Mouse (Mus musculus): ENCODE results near the gene Ccdc91. TPM values are rescaled to one million over a fixed set of nuclear protein-coding genes. Genes with fewer than 3 reads are reported as not detected.

Ccdc91 gene
- polyA plus RNA-seq, 1 experiment from 2014 or later = 29.5 TPM

- Histone ChIP-seq H3K27me3 (ENCODE audit: low read depth, poor library complexity, severe bottlenecking) (no peaks in the 10 kb centered on the region), H3K27ac (replicated peaks) (no peak overlapping the region), H3K4me3 (no peak overlapping the region), H3K36me3 (0 out of 2 replicates have a peak, but pooled peaks cover 6% of the 10 kb centered on the region), H3K4me1 (no peaks in the 10 kb centered on the region), H3K9me3 (replicated peaks) (no peaks in the 10 kb centered on the region; the same call in 1 of the 2 replicates)
- DNase-seq (ENCODE audit: low spot score) = no peak
- 89% methylated on average over 8 of the region's 8 CpGs for WGBS
Measured at GRCm38 (mm10) chr6:147517909-147518308, 42.3 kb downstream of the Ccdc91 start.

- H3K27ac ChIP-seq (replicated peaks) = no peak overlapping the region
- H3K27me3 ChIP-seq (ENCODE audit: low read depth, poor library complexity, severe bottlenecking) = no peaks in the 10 kb centered on the region
- no peaks in the 10 kb centered on the region for H3K36me3 ChIP-seq
- H3K4me1 ChIP-seq = 0 out of 2 replicates have a peak, but pooled peaks cover 2% of the 10 kb centered on the region
- H3K9me3 ChIP-seq (replicated peaks) = no peaks in the 10 kb centered on the region
- H3K4me3 ChIP-seq = no peak overlapping the region
- DNase-seq (ENCODE audit: low spot score) = no peak
Measured at GRCm38 (mm10) chr6:147525236-147525635, 49.6 kb downstream of the Ccdc91 start.

GRCm38 (mm10) chr6:147534971-147535370 lies 59.3 kb downstream of the Ccdc91 start:
- H3K4me1 ChIP-seq = 0 out of 2 replicates have a peak, but pooled peaks cover 4% of the 10 kb centered on the region
- 94% methylated on average over 5 of the region's 5 CpGs for WGBS
- no peak for DNase-seq (ENCODE audit: low spot score)

GRCm38 (mm10) chr6:147538236-147538635 lies 62.6 kb downstream of the Ccdc91 start:
- Histone ChIP-seq H3K27ac (replicated peaks) (no peak overlapping the region), H3K36me3 (0 out of 2 replicates have a peak, but pooled peaks cover 2% of the 10 kb centered on the region), H3K9me3 (replicated peaks) (no peaks in the 10 kb centered on the region), H3K4me3 (no peak overlapping the region), H3K27me3 (ENCODE audit: low read depth, poor library complexity, severe bottlenecking) (no peaks in the 10 kb centered on the region), H3K4me1 (no peaks in the 10 kb centered on the region)
- 86% methylated on average over 5 of the region's 5 CpGs for WGBS
- DNase-seq (ENCODE audit: low spot score) = no peak

More at GRCm38 (mm10) chr6:147534971-147535370, 59.3 kb downstream of the Ccdc91 start:
- Histone ChIP-seq H3K9me3 (replicated peaks) (no peaks in the 10 kb centered on the region), H3K4me3 (no peak overlapping the region), H3K27ac (replicated peaks) (no peak overlapping the region), H3K27me3 (ENCODE audit: low read depth, poor library complexity, severe bottlenecking) (no peaks in the 10 kb centered on the region), H3K36me3 (0 out of 2 replicates have a peak, but pooled peaks cover 2% of the 10 kb centered on the region)

GRCm38 (mm10) chr6:147539056-147539600 lies 63.5 kb downstream of the Ccdc91 start:
- H3K4me3 ChIP-seq = no peak overlapping the region
- 92% methylated on average over 7 of the region's 7 CpGs for WGBS
- H3K27ac ChIP-seq (replicated peaks) = no peak overlapping the region
- H3K36me3 ChIP-seq = 0 out of 2 replicates have a peak, but pooled peaks cover 2% of the 10 kb centered on the region
- H3K27me3 ChIP-seq (ENCODE audit: low read depth, poor library complexity, severe bottlenecking) = no peaks in the 10 kb centered on the region
- H3K9me3 ChIP-seq (replicated peaks) = 0 out of 2 replicates have a peak, but pooled peaks cover under 1% of the 10 kb centered on the region
- no peaks in the 10 kb centered on the region for H3K4me1 ChIP-seq
- no peak for DNase-seq (ENCODE audit: low spot score)

GRCm38 (mm10) chr6:147540942-147541341 lies 65.3 kb downstream of the Ccdc91 start:
- DNase-seq (ENCODE audit: low spot score) = no peak
- no peaks in the 10 kb centered on the region for H3K27me3 ChIP-seq (ENCODE audit: low read depth, poor library complexity, severe bottlenecking)
- no peaks in the 10 kb centered on the region for H3K4me1 ChIP-seq
- 0 out of 2 replicates have a peak, but pooled peaks cover 2% of the 10 kb centered on the region for H3K36me3 ChIP-seq
- H3K27ac ChIP-seq (replicated peaks) = no peak overlapping the region
- 90% methylated on average over 6 of the region's 6 CpGs for WGBS
- H3K4me3 ChIP-seq = no peak overlapping the region
- peaks cover 2% of the 10 kb centered on the region; the same call in 1 of the 2 replicates for H3K9me3 ChIP-seq (replicated peaks)

DNA sequence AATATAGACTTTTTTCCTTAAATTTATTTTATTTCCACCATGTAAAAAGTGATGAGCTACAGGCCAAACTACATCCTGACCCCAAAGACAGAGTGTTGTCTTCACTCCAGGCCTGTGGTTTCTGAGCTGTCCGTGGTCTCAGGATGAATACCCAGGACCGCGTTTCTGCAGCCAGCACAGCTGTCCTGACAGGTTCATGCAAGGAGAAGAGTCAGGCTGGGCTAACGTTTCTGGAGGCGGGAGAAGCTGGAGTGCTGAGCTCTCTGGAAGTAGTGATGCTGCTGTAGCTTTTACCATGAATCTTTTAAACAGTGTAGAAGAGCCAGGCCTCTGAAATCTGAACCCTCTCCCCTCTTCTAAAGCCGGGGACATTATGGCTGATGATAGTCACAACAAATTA lies 80.0 kb downstream of the Ccdc91 start:
- 86% methylated on average over 6 of the region's 6 CpGs for WGBS

DNA sequence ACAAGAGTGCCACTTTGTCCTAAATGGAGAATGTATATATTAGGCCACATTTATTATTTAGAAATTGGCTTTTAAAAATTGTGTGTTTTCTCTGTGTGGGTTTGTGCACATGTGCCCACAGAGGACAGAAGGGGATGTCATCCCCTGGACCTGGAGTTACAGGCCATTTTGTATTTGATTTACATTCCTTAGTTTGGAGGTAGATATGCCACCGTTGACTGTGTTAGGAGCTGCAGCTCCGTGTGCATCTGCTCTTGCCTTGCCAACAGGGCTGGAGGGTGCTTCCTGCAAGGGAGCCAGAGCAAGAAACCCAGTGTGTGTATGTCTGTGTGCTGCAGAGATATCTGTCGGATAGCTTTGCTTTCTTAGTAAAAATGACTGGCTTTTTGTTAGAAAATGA lies 83.7 kb downstream of the Ccdc91 start:
- 80% methylated on average over 3 of the region's 3 CpGs for WGBS

More for the DNA sequence above, 80.0 kb downstream of the Ccdc91 start:
- Histone ChIP-seq H3K36me3 (no peaks in the 10 kb centered on the region), H3K4me1 (no peaks in the 10 kb centered on the region), H3K27ac (replicated peaks) (no peak overlapping the region), H3K27me3 (ENCODE audit: low read depth, poor library complexity, severe bottlenecking) (no peaks in the 10 kb centered on the region), H3K4me3 (no peak overlapping the region), H3K9me3 (replicated peaks) (no peaks in the 10 kb centered on the region)
- no peak for DNase-seq (ENCODE audit: low spot score)

GRCm38 (mm10) chr6:147560436-147560835 lies 84.8 kb downstream of the Ccdc91 start:
- Histone ChIP-seq H3K36me3 (0 out of 2 replicates have a peak, but pooled peaks cover 3% of the 10 kb centered on the region), H3K27me3 (ENCODE audit: low read depth, poor library complexity, severe bottlenecking) (no peaks in the 10 kb centered on the region), H3K27ac (replicated peaks) (no peak overlapping the region), H3K4me3 (no peak overlapping the region), H3K4me1 (no peaks in the 10 kb centered on the region), H3K9me3 (replicated peaks) (no peaks in the 10 kb centered on the region)
- DNase-seq (ENCODE audit: low spot score) = no peak

More for the DNA sequence above, 83.7 kb downstream of the Ccdc91 start:
- Histone ChIP-seq H3K36me3 (no peaks in the 10 kb centered on the region), H3K27ac (replicated peaks) (no peak overlapping the region), H3K9me3 (replicated peaks) (no peaks in the 10 kb centered on the region), H3K4me1 (no peaks in the 10 kb centered on the region), H3K27me3 (ENCODE audit: low read depth, poor library complexity, severe bottlenecking) (no peaks in the 10 kb centered on the region), H3K4me3 (no peak overlapping the region)
- DNase-seq (ENCODE audit: low spot score) = no peak

DNA sequence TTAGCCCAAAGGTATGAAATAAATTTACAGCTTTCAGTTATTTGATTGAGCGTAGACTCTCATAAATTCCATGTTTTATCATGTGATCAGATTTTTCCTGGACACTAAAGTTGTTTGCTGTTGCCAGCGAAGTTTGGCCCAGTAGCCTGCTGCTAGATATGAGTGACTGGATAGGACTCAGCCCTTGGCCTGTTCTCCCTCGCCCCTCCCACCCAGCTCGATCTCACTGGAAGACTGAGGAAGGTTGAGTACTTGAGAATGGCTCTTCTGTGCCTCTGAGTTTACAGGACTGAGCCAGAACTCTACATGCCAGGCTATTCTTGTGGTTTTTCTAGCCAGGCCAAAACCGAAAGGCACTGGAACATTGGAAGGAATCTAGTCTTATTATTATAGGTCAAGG lies 93.6 kb downstream of the Ccdc91 start:
- no peak overlapping the region for H3K4me3 ChIP-seq
- 90% methylated on average over 5 of the region's 5 CpGs for WGBS
- 0 out of 2 replicates have a peak, but pooled peaks cover 3% of the 10 kb centered on the region for H3K36me3 ChIP-seq
- no peak for DNase-seq (ENCODE audit: low spot score)
- no peaks in the 10 kb centered on the region for H3K27me3 ChIP-seq (ENCODE audit: low read depth, poor library complexity, severe bottlenecking)
- no peaks in the 10 kb centered on the region for H3K9me3 ChIP-seq (replicated peaks)
- no peak overlapping the region for H3K27ac ChIP-seq (replicated peaks)
- H3K4me1 ChIP-seq = peaks cover 9% of the 10 kb centered on the region; the same call in 1 of the 2 replicates

DNA sequence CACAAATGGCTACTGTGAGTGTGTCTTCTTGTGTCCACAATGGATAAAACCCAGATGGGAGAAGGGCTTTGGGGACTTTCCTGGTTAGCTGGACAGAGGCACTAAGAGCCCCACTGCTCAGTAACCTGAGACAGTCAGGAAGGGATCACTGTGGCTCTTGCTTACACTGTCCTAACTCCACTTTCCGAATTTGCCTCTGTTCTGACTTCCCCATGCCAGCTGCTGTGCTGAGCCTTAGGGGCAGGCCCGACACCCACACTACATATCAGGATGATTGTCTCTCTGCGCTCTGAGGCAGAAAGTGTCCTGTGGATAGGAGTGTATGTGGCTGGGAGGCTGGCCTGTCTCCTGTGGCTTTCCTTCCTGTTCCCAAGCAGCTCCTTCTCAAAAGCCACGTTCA lies 97.5 kb downstream of the Ccdc91 start:
- H3K27me3 ChIP-seq (ENCODE audit: low read depth, poor library complexity, severe bottlenecking) = no peaks in the 10 kb centered on the region
- H3K36me3 ChIP-seq = no peaks in the 10 kb centered on the region
- H3K27ac ChIP-seq (replicated peaks) = 0 out of 2 replicates have a peak overlapping the region, but pooled peaks have one; percentile 28
- DNase-seq (ENCODE audit: low spot score) = no peak
- WGBS = 61% methylated on average over 4 of the region's 4 CpGs
- H3K9me3 ChIP-seq (replicated peaks) = no peaks in the 10 kb centered on the region
- no peak overlapping the region for H3K4me3 ChIP-seq
- H3K4me1 ChIP-seq = peaks cover 13% of the 10 kb centered on the region

- Histone ChIP-seq H3K27ac (replicated peaks) (peak overlapping the region; percentile 49; the same call in 1 of the 2 replicates), H3K4me3 (no peak overlapping the region)
- 71% methylated on average over 5 of the region's 5 CpGs for WGBS
Measured at GRCm38 (mm10) chr6:147574454-147575182, 99.0 kb downstream of the Ccdc91 start.

More at GRCm38 (mm10) chr6:147574454-147575182, 99.0 kb downstream of the Ccdc91 start:
- no peaks in the 10 kb centered on the region for H3K9me3 ChIP-seq (replicated peaks)
- no peak for DNase-seq (ENCODE audit: low spot score)
- peaks cover 5% of the 10 kb centered on the region for H3K4me1 ChIP-seq
- no peaks in the 10 kb centered on the region for H3K27me3 ChIP-seq (ENCODE audit: low read depth, poor library complexity, severe bottlenecking)
- H3K36me3 ChIP-seq = no peaks in the 10 kb centered on the region
